Mouse (Mus musculus): Measurements from ENCODE around the gene Sox11. TPM values are rescaled to one million over a fixed set of nuclear protein-coding genes. Genes with fewer than 3 reads are reported as not detected.
A peak's percentile ranks its signal among the peaks of the same experiment; 100 is the strongest.

Gene Sox11
- polyA plus RNA-seq, 1 experiment from 2014 or later: 23.0 TPM

GRCm38 (mm10) chr12:27337482-27337881 is 4.9 kb downstream of the Sox11 start:
- Histone ChIP-seq H3K27me3 (replicated peaks; ENCODE audit: control insufficient read depth, insufficient read depth, low read length) (no peaks in the 10 kb centered on the region), H3K4me3 (ENCODE audit: low read length) (no peak overlapping the region), H3K9ac (ENCODE audit: low read depth, low read length) (no peak overlapping the region), H3K27ac (ENCODE audit: low read length) (no peak overlapping the region), H3K4me2 (ENCODE audit: low read depth, low read length) (no peak overlapping the region), H3K36me3 (ENCODE audit: control insufficient read depth, insufficient read depth, low read length) (no peaks in the 10 kb centered on the region), H3K4me1 (ENCODE audit: control insufficient read depth, insufficient read depth, low read length) (no peaks in the 10 kb centered on the region), H3K9me3 (ENCODE audit: control insufficient read depth, low read length) (no peaks in the 10 kb centered on the region)
- 26% methylated on average over 1 of the region's 1 CpGs for WGBS
- ATAC-seq: no peak

- H3K4me3 ChIP-seq (ENCODE audit: low read length): no peak overlapping the region
- no peaks in the 10 kb centered on the region for H3K9me3 ChIP-seq (ENCODE audit: control insufficient read depth, low read length)
- no peaks in the 10 kb centered on the region for H3K27me3 ChIP-seq (replicated peaks; ENCODE audit: control insufficient read depth, insufficient read depth, low read length)
- no peak overlapping the region for H3K9ac ChIP-seq (ENCODE audit: low read depth, low read length)
- ATAC-seq: no peak
- WGBS: 46% methylated on average over 5 of the region's 5 CpGs
- no peak overlapping the region for H3K27ac ChIP-seq (ENCODE audit: low read length)
- H3K4me2 ChIP-seq (ENCODE audit: low read depth, low read length): no peak overlapping the region
- H3K4me1 ChIP-seq (ENCODE audit: control insufficient read depth, insufficient read depth, low read length): no peaks in the 10 kb centered on the region
- no peaks in the 10 kb centered on the region for H3K36me3 ChIP-seq (ENCODE audit: control insufficient read depth, insufficient read depth, low read length)
These were observed 5.6 kb downstream of the Sox11 start for GRCm38 (mm10) chr12:27336801-27337200.

- no peak overlapping the region for H3K27ac ChIP-seq (ENCODE audit: low read length)
- WGBS: 53% methylated on average over 7 of the region's 7 CpGs
- no peak for ATAC-seq
- no peaks in the 10 kb centered on the region for H3K4me1 ChIP-seq (ENCODE audit: control insufficient read depth, insufficient read depth, low read length)
- H3K36me3 ChIP-seq (ENCODE audit: control insufficient read depth, insufficient read depth, low read length): no peaks in the 10 kb centered on the region
- H3K9ac ChIP-seq (ENCODE audit: low read depth, low read length): no peak overlapping the region
- no peak overlapping the region for H3K4me2 ChIP-seq (ENCODE audit: low read depth, low read length)
- H3K27me3 ChIP-seq (replicated peaks; ENCODE audit: control insufficient read depth, insufficient read depth, low read length): no peaks in the 10 kb centered on the region
- H3K4me3 ChIP-seq (ENCODE audit: low read length): no peak overlapping the region
- H3K9me3 ChIP-seq (ENCODE audit: control insufficient read depth, low read length): no peaks in the 10 kb centered on the region
These were observed 6.0 kb downstream of the Sox11 start for GRCm38 (mm10) chr12:27336336-27336735.

GRCm38 (mm10) chr12:27335356-27336055 is 6.9 kb downstream of the Sox11 start:
- no peaks in the 10 kb centered on the region for H3K4me1 ChIP-seq (ENCODE audit: control insufficient read depth, insufficient read depth, low read length)
- no peak for ATAC-seq
- no peak overlapping the region for H3K4me3 ChIP-seq (ENCODE audit: low read length)
- 64% methylated on average over 11 of the region's 11 CpGs for WGBS
- H3K27me3 ChIP-seq (replicated peaks; ENCODE audit: control insufficient read depth, insufficient read depth, low read length): no peaks in the 10 kb centered on the region
- H3K36me3 ChIP-seq (ENCODE audit: control insufficient read depth, insufficient read depth, low read length): no peaks in the 10 kb centered on the region
- no peak overlapping the region for H3K4me2 ChIP-seq (ENCODE audit: low read depth, low read length)
- no peaks in the 10 kb centered on the region for H3K9me3 ChIP-seq (ENCODE audit: control insufficient read depth, low read length)
- no peak overlapping the region for H3K9ac ChIP-seq (ENCODE audit: low read depth, low read length)
- H3K27ac ChIP-seq (ENCODE audit: low read length): no peak overlapping the region

- no peaks in the 10 kb centered on the region for H3K36me3 ChIP-seq (ENCODE audit: control insufficient read depth, insufficient read depth, low read length)
- H3K4me3 ChIP-seq (ENCODE audit: low read length): no peak overlapping the region
- ATAC-seq: no peak
- no peaks in the 10 kb centered on the region for H3K4me1 ChIP-seq (ENCODE audit: control insufficient read depth, insufficient read depth, low read length)
- H3K27ac ChIP-seq (ENCODE audit: low read length): no peak overlapping the region
- H3K9me3 ChIP-seq (ENCODE audit: control insufficient read depth, low read length): no peaks in the 10 kb centered on the region
- no peaks in the 10 kb centered on the region for H3K27me3 ChIP-seq (replicated peaks; ENCODE audit: control insufficient read depth, insufficient read depth, low read length)
- no peak overlapping the region for H3K4me2 ChIP-seq (ENCODE audit: low read depth, low read length)
- WGBS: 87% methylated on average over 3 of the region's 3 CpGs
- no peak overlapping the region for H3K9ac ChIP-seq (ENCODE audit: low read depth, low read length)
These were observed 8.8 kb downstream of the Sox11 start for GRCm38 (mm10) chr12:27333590-27333989.

GRCm38 (mm10) chr12:27323423-27323822 is 19.0 kb downstream of the Sox11 start:
- no peak overlapping the region for H3K4me3 ChIP-seq (ENCODE audit: low read length)
- H3K4me2 ChIP-seq (ENCODE audit: low read depth, low read length): no peak overlapping the region
- 59% methylated on average over 1 of the region's 1 CpGs for WGBS
- ATAC-seq: no peak
- H3K9me3 ChIP-seq (ENCODE audit: control insufficient read depth, low read length): no peaks in the 10 kb centered on the region
- no peaks in the 10 kb centered on the region for H3K27me3 ChIP-seq (replicated peaks; ENCODE audit: control insufficient read depth, insufficient read depth, low read length)
- H3K4me1 ChIP-seq (ENCODE audit: control insufficient read depth, insufficient read depth, low read length): no peaks in the 10 kb centered on the region
- no peaks in the 10 kb centered on the region for H3K36me3 ChIP-seq (ENCODE audit: control insufficient read depth, insufficient read depth, low read length)
- H3K9ac ChIP-seq (ENCODE audit: low read depth, low read length): no peak overlapping the region
- no peak overlapping the region for H3K27ac ChIP-seq (ENCODE audit: low read length)

- H3K9ac ChIP-seq (ENCODE audit: low read depth, low read length): no peak overlapping the region
- H3K27me3 ChIP-seq (replicated peaks; ENCODE audit: control insufficient read depth, insufficient read depth, low read length): no peaks in the 10 kb centered on the region
- H3K4me2 ChIP-seq (ENCODE audit: low read depth, low read length): no peak overlapping the region
- H3K4me1 ChIP-seq (ENCODE audit: control insufficient read depth, insufficient read depth, low read length): no peaks in the 10 kb centered on the region
- ATAC-seq: no peak
- H3K9me3 ChIP-seq (ENCODE audit: control insufficient read depth, low read length): no peaks in the 10 kb centered on the region
- no peaks in the 10 kb centered on the region for H3K36me3 ChIP-seq (ENCODE audit: control insufficient read depth, insufficient read depth, low read length)
- no peak overlapping the region for H3K27ac ChIP-seq (ENCODE audit: low read length)
- no peak overlapping the region for H3K4me3 ChIP-seq (ENCODE audit: low read length)
These were observed 21.7 kb downstream of the Sox11 start for GRCm38 (mm10) chr12:27320705-27321104.

GRCm38 (mm10) chr12:27312985-27313384 is 29.4 kb downstream of the Sox11 start:
- no peak for ATAC-seq

GRCm38 (mm10) chr12:27311854-27312466 is 30.4 kb downstream of the Sox11 start:
- no peak for ATAC-seq
- Histone ChIP-seq H3K4me1 (ENCODE audit: control insufficient read depth, insufficient read depth, low read length) (peaks cover 15% of the 10 kb centered on the region), H3K9ac (ENCODE audit: low read depth, low read length) (0 out of 2 replicates have a peak overlapping the region, but pooled peaks have one; percentile 37), H3K4me2 (ENCODE audit: low read depth, low read length) (no peak overlapping the region), H3K27me3 (replicated peaks; ENCODE audit: control insufficient read depth, insufficient read depth, low read length) (no peaks in the 10 kb centered on the region), H3K4me3 (ENCODE audit: low read length) (no peak overlapping the region), H3K36me3 (ENCODE audit: control insufficient read depth, insufficient read depth, low read length) (no peaks in the 10 kb centered on the region), H3K27ac (ENCODE audit: low read length) (0 out of 2 replicates have a peak overlapping the region, but pooled peaks have one; percentile 23), H3K9me3 (ENCODE audit: control insufficient read depth, low read length) (no peaks in the 10 kb centered on the region)
- WGBS: 26% methylated on average over 9 of the region's 9 CpGs

More at GRCm38 (mm10) chr12:27312985-27313384, 29.4 kb downstream of the Sox11 start:
- 76% methylated on average over 8 of the region's 8 CpGs for WGBS
- H3K9ac ChIP-seq (ENCODE audit: low read depth, low read length): no peak overlapping the region
- peaks cover 15% of the 10 kb centered on the region for H3K4me1 ChIP-seq (ENCODE audit: control insufficient read depth, insufficient read depth, low read length)
- H3K9me3 ChIP-seq (ENCODE audit: control insufficient read depth, low read length): no peaks in the 10 kb centered on the region
- no peaks in the 10 kb centered on the region for H3K27me3 ChIP-seq (replicated peaks; ENCODE audit: control insufficient read depth, insufficient read depth, low read length)
- no peak overlapping the region for H3K27ac ChIP-seq (ENCODE audit: low read length)
- no peak overlapping the region for H3K4me3 ChIP-seq (ENCODE audit: low read length)
- no peak overlapping the region for H3K4me2 ChIP-seq (ENCODE audit: low read depth, low read length)
- no peaks in the 10 kb centered on the region for H3K36me3 ChIP-seq (ENCODE audit: control insufficient read depth, insufficient read depth, low read length)

All from intestine, embryonic 16.5 days (tissue).